Mouse (Mus musculus) heart, postnatal 0 days (tissue): ENCODE measurements around the gene Agtrap. TPM values are rescaled to one million over a fixed set of nuclear protein-coding genes. Genes with fewer than 3 reads are reported as not detected.

ENCODE experiments used
- ATAC-seq: fragments of 200-750 bp; cut with Nextera tagmentation; 2 replicates; pipeline ENCODE4 v1.8.0; 2017; ENCODE audit warnings: low read depth, moderate number of reproducible peaks, moderate library complexity; ENCODE audit not compliant: insufficient read depth
- DNase-seq: peaks from one replicate; pipeline ENCODE4 v3.0.0-alpha.2; 2016; ENCODE audit warnings: low spot score
- H3K27ac ChIP-seq: fragments of 300-500 bp; sonication (generic); 2 replicates; pipeline ENCODE4 v1.5.1; 2014; ENCODE audit warnings: low read depth, mild to moderate bottlenecking
- H3K27me3 ChIP-seq: fragments of 300-500 bp; sonication (generic); 2 replicates; pipeline ENCODE4 v1.6.1; 2014; ENCODE audit warnings: low read length, mixed read lengths; ENCODE audit not compliant: control insufficient read depth, insufficient read depth
- H3K36me3 ChIP-seq: fragments of 300-500 bp; sonication (generic); replicated peaks from 2 replicates; pipeline ENCODE4 v1.6.1; 2014; ENCODE audit warnings: low read length, mixed read lengths; ENCODE audit not compliant: control insufficient read depth, insufficient read depth
- H3K4me1 ChIP-seq: fragments of 300-500 bp; sonication (generic); 2 replicates; pipeline ENCODE4 v1.6.1; 2014; ENCODE audit warnings: antibody characterized with exemption; ENCODE audit not compliant: control insufficient read depth, insufficient read depth
- H3K4me2 ChIP-seq: fragments of 300-500 bp; sonication (generic); 2 replicates; pipeline ENCODE4 v1.6.1; 2014; ENCODE audit warnings: low read depth, mild to moderate bottlenecking, low read length, moderate library complexity
- H3K4me3 ChIP-seq: fragments of 300-500 bp; sonication (generic); 2 replicates; pipeline ENCODE4 v1.5.1; 2014; ENCODE audit warnings: low read depth, low read length
- H3K9ac ChIP-seq: fragments of 300-500 bp; sonication (generic); replicated peaks from 2 replicates; pipeline ENCODE4 v1.6.1; 2014; ENCODE audit warnings: low read depth, low read length, mixed read lengths
- H3K9me3 ChIP-seq: fragments of 300-500 bp; sonication (generic); replicated peaks from 2 replicates; pipeline ENCODE4 v1.6.1; 2016; ENCODE audit warnings: low read length; ENCODE audit not compliant: control insufficient read depth
- CTCF ChIP-seq: IDR thresholded peaks from 2 replicates; pipeline ENCODE4 v1.5.1; 2016; ENCODE audit warnings: antibody characterized with exemption, control low read depth, low read depth
- EP300 ChIP-seq: IDR thresholded peaks from 2 replicates; pipeline ENCODE4 v1.6.1; 2016; ENCODE audit warnings: antibody characterized with exemption, low read depth
- WGBS: fragments of 180-500 bp; shearing (Covaris S2); extraction: QIAGEN DNeasy Blood & Tissue Kit; methylation state at CpG from one replicate; pipeline ENCODE4 v1.1.7; 2014; 5-methylcytosine and 5-hydroxymethylcytosine counted together
- polyA plus RNA-seq: library from polyadenylated mRNA; unstranded; fragments of >200 nt; fragmentation: Nextera tagmentation; extraction: Ambion mirVana; gene quantifications from 2 replicates; pipeline ENCODE4 v1.2.1, GENCODE M21; 2015
- total RNA-seq: library from RNA; depleted of rRNA; stranded (reverse); fragments of >200 nt; gene quantifications from 2 replicates; pipeline ENCODE4 v1.2.3, GENCODE M21; 2014; ENCODE audit warnings: low replicate concordance

Gene Agtrap
- total and polyA plus RNA-seq, 2 experiments from 2014 or later: 22.9 to 31.4 TPM

GRCm38 (mm10) chr4:148057661-148058209 lies 30.1 kb downstream of the Agtrap start:
- ATAC-seq: no peak
- H3K4me3 ChIP-seq: no peak overlapping the region
- no peaks in the 10 kb centered on the region for H3K27me3 ChIP-seq
- no peaks in the 10 kb centered on the region for H3K9me3 ChIP-seq
- peak overlapping the region; percentile 90 for H3K27ac ChIP-seq
- WGBS: 58% methylated on average over 5 of the region's 5 CpGs
- DNase-seq: no peak
- H3K9ac ChIP-seq: no peak overlapping the region
- peaks cover 23% of the 10 kb centered on the region; the same call in 1 of the 2 replicates for H3K4me1 ChIP-seq
- H3K4me2 ChIP-seq: no peak overlapping the region
- peaks cover 56% of the 10 kb centered on the region for H3K36me3 ChIP-seq
- no peak for TF ChIP-seq EP300
- TF ChIP-seq CTCF: no peak; the same call in 1 of the 2 replicates

- no peaks in the 10 kb centered on the region for H3K27me3 ChIP-seq
- peaks cover 23% of the 10 kb centered on the region; the same call in 1 of the 2 replicates for H3K4me1 ChIP-seq
- peak overlapping the region; percentile 90 for H3K27ac ChIP-seq
- ATAC-seq: peak; percentile 88
- TF ChIP-seq CTCF: peak; percentile 27; the same call in 1 of the 2 replicates
- TF ChIP-seq EP300: peak; percentile 71
- WGBS: 39% methylated on average over 4 of the region's 4 CpGs
- no peak overlapping the region for H3K4me3 ChIP-seq
- H3K36me3 ChIP-seq: peaks cover 66% of the 10 kb centered on the region
- no peak overlapping the region for H3K4me2 ChIP-seq
- H3K9ac ChIP-seq: 0 out of 2 replicates have a peak overlapping the region, but pooled peaks have one; percentile 9
- peak; percentile 77 for DNase-seq
- H3K9me3 ChIP-seq: no peaks in the 10 kb centered on the region
These were observed 31.0 kb downstream of the Agtrap start for GRCm38 (mm10) chr4:148056801-148057200.

GRCm38 (mm10) chr4:148056246-148056645 lies 31.6 kb downstream of the Agtrap start:
- DNase-seq: no peak
- H3K36me3 ChIP-seq: peaks cover 71% of the 10 kb centered on the region

GRCm38 (mm10) chr4:148054961-148055695 lies 32.7 kb downstream of the Agtrap start:
- no peak for DNase-seq
- Histone ChIP-seq H3K36me3 (peaks cover 80% of the 10 kb centered on the region), H3K4me2 (no peak overlapping the region), H3K9ac (no peak overlapping the region), H3K9me3 (no peaks in the 10 kb centered on the region), H3K27me3 (no peaks in the 10 kb centered on the region), H3K4me3 (no peak overlapping the region), H3K4me1 (peaks cover 19% of the 10 kb centered on the region; the same call in 1 of the 2 replicates), H3K27ac (no peak overlapping the region)
- no peak for ATAC-seq
- WGBS: 89% methylated on average over 21 of the region's 21 CpGs
- TF ChIP-seq EP300 (no peak), CTCF (no peak)

More at GRCm38 (mm10) chr4:148056246-148056645, 31.6 kb downstream of the Agtrap start:
- Histone ChIP-seq H3K4me2 (no peak overlapping the region), H3K9me3 (no peaks in the 10 kb centered on the region), H3K4me3 (no peak overlapping the region), H3K27ac (peak overlapping the region; percentile 90), H3K4me1 (peaks cover 23% of the 10 kb centered on the region; the same call in 1 of the 2 replicates), H3K9ac (0 out of 2 replicates have a peak overlapping the region, but pooled peaks have one; percentile 9), H3K27me3 (no peaks in the 10 kb centered on the region)
- whole genome bisulfite sequencing: 67% methylated on average over 7 of the region's 7 CpGs
- TF ChIP-seq EP300: no peak
- no peak for TF ChIP-seq CTCF
- no peak for ATAC-seq

GRCm38 (mm10) chr4:148053417-148053920 lies 34.4 kb downstream of the Agtrap start:
- no peak for ATAC-seq
- H3K4me3 ChIP-seq: no peak overlapping the region
- peaks cover 19% of the 10 kb centered on the region; the same call in 1 of the 2 replicates for H3K4me1 ChIP-seq
- DNase-seq: no peak
- no peaks in the 10 kb centered on the region for H3K27me3 ChIP-seq
- 94% methylated on average over 12 of the region's 12 CpGs for WGBS
- no peak overlapping the region for H3K9ac ChIP-seq
- H3K27ac ChIP-seq: no peak overlapping the region
- H3K9me3 ChIP-seq: no peaks in the 10 kb centered on the region
- H3K4me2 ChIP-seq: no peak overlapping the region
- no peak for TF ChIP-seq CTCF
- TF ChIP-seq EP300: no peak
- peaks cover 93% of the 10 kb centered on the region for H3K36me3 ChIP-seq
